Mouse (Mus musculus): ENCODE data around the gene Palb2. TPM values are rescaled to one million over a fixed set of nuclear protein-coding genes. Genes with fewer than 3 reads are reported as not detected.

The Palb2 gene
- polyA plus RNA-seq, 1 experiment from 2014 or later = 21.4 TPM

- H3K9ac ChIP-seq = no peak overlapping the region
- H3K4me2 ChIP-seq = no peak overlapping the region
- H3K36me3 ChIP-seq = peaks cover 94% of the 10 kb centered on the region
- no peaks in the 10 kb centered on the region for H3K27me3 ChIP-seq (replicated peaks)
- no peaks in the 10 kb centered on the region for H3K9me3 ChIP-seq (replicated peaks)
- 0 out of 2 replicates have a peak, but pooled peaks have one; percentile 30 for ATAC-seq
- no peak overlapping the region for H3K4me3 ChIP-seq
- H3K27ac ChIP-seq = no peak overlapping the region
- H3K4me1 ChIP-seq = peaks cover 5% of the 10 kb centered on the region
- WGBS (ENCODE audit: insufficient replicate concordance) = 79% methylated on average over 2 of the region's 2 CpGs
Observed at GRCm38 (mm10) chr7:122094564-122095330, 38.0 kb downstream of the Palb2 start.

GRCm38 (mm10) chr7:122087195-122087982, 45.4 kb downstream of the Palb2 start:
- no peak overlapping the region for H3K27ac ChIP-seq
- H3K4me1 ChIP-seq = no peaks in the 10 kb centered on the region
- H3K4me2 ChIP-seq = no peak overlapping the region
- no peak overlapping the region for H3K9ac ChIP-seq
- H3K4me3 ChIP-seq = no peak overlapping the region
- H3K36me3 ChIP-seq = peaks cover 79% of the 10 kb centered on the region
- ATAC-seq = no peak
- H3K27me3 ChIP-seq (replicated peaks) = no peaks in the 10 kb centered on the region
- WGBS (ENCODE audit: insufficient replicate concordance) = 88% methylated on average over 11 of the region's 11 CpGs
- no peaks in the 10 kb centered on the region for H3K9me3 ChIP-seq (replicated peaks)

- Histone ChIP-seq H3K9me3 (replicated peaks) (no peaks in the 10 kb centered on the region), H3K4me1 (no peaks in the 10 kb centered on the region), H3K9ac (no peak overlapping the region), H3K4me3 (no peak overlapping the region), H3K36me3 (peaks cover 76% of the 10 kb centered on the region), H3K4me2 (no peak overlapping the region), H3K27me3 (replicated peaks) (no peaks in the 10 kb centered on the region), H3K27ac (no peak overlapping the region)
- WGBS (ENCODE audit: insufficient replicate concordance) = 79% methylated on average over 1 of the region's 1 CpGs
- no peak for ATAC-seq
Observed at GRCm38 (mm10) chr7:122081071-122081470, 51.7 kb downstream of the Palb2 start.

GRCm38 (mm10) chr7:122079798-122080554, 52.8 kb downstream of the Palb2 start:
- Histone ChIP-seq H3K4me1 (no peaks in the 10 kb centered on the region), H3K27ac (no peak overlapping the region), H3K4me2 (no peak overlapping the region), H3K9ac (no peak overlapping the region), H3K36me3 (peaks cover 83% of the 10 kb centered on the region), H3K9me3 (replicated peaks) (no peaks in the 10 kb centered on the region), H3K4me3 (no peak overlapping the region), H3K27me3 (replicated peaks) (no peaks in the 10 kb centered on the region)
- ATAC-seq = no peak
- 77% methylated on average over 8 of the region's 8 CpGs for WGBS (ENCODE audit: insufficient replicate concordance)

- Histone ChIP-seq H3K27me3 (replicated peaks) (no peaks in the 10 kb centered on the region), H3K4me2 (no peak overlapping the region), H3K36me3 (peaks cover 96% of the 10 kb centered on the region), H3K4me1 (peaks cover 13% of the 10 kb centered on the region), H3K9me3 (replicated peaks) (no peaks in the 10 kb centered on the region), H3K27ac (no peak overlapping the region; the same call in 1 of the 2 replicates), H3K9ac (no peak overlapping the region; the same call in 1 of the 2 replicates), H3K4me3 (no peak overlapping the region)
- no peak for ATAC-seq
- 47% methylated on average over 3 of the region's 3 CpGs for WGBS (ENCODE audit: insufficient replicate concordance)
Observed at GRCm38 (mm10) chr7:122074374-122074773, 58.4 kb downstream of the Palb2 start.

- Histone ChIP-seq H3K4me2 (peak overlapping the region; percentile 86), H3K9me3 (replicated peaks) (no peaks in the 10 kb centered on the region), H3K4me1 (peaks cover 38% of the 10 kb centered on the region), H3K27me3 (replicated peaks) (no peaks in the 10 kb centered on the region), H3K27ac (peak overlapping the region; percentile 83), H3K4me3 (peak overlapping the region; percentile 95), H3K9ac (peak overlapping the region; percentile 93), H3K36me3 (peaks cover 45% of the 10 kb centered on the region)
- ATAC-seq = peak; percentile 7
- 3% methylated on average over 56 of the region's 58 CpGs for WGBS (ENCODE audit: insufficient replicate concordance)
Observed at GRCm38 (mm10) chr7:122067517-122068381, 65.0 kb downstream of the Palb2 start.

GRCm38 (mm10) chr7:122066945-122067516, 65.8 kb downstream of the Palb2 start, which contains the start of the genes Ubfd1 and Ears2:
TSS of gene Ubfd1 (plus strand) at chr7:122067175.
TSS of gene Ears2 (minus strand) at chr7:122067263.
- ATAC-seq = peak; percentile 96
- H3K4me3 ChIP-seq = peak within 1 kb of the TSS; percentile 95
- H3K4me1 ChIP-seq = peaks cover 38% of the 10 kb centered on the region
- H3K9ac ChIP-seq = peak within 1 kb of the TSS; percentile 93
- no peaks in the 10 kb centered on the region for H3K27me3 ChIP-seq (replicated peaks)
- H3K9me3 ChIP-seq (replicated peaks) = no peaks in the 10 kb centered on the region
- under 1% methylated on average over 57 of the region's 60 CpGs for WGBS (ENCODE audit: insufficient replicate concordance)
- peaks cover 45% of the 10 kb centered on the region for H3K36me3 ChIP-seq
- H3K4me2 ChIP-seq = peak within 1 kb of the TSS; percentile 86
- H3K27ac ChIP-seq = peak within 1 kb of the TSS; percentile 83

GRCm38 (mm10) chr7:122066102-122066944, 66.5 kb downstream of the Palb2 start:
- ATAC-seq = no peak; the same call in 1 of the 2 replicates
- Histone ChIP-seq H3K27me3 (replicated peaks) (no peaks in the 10 kb centered on the region), H3K9me3 (replicated peaks) (no peaks in the 10 kb centered on the region), H3K9ac (peak overlapping the region; percentile 93), H3K36me3 (peaks cover 43% of the 10 kb centered on the region), H3K4me2 (peak overlapping the region; percentile 86), H3K4me3 (peak overlapping the region; percentile 95), H3K4me1 (peaks cover 38% of the 10 kb centered on the region), H3K27ac (peak overlapping the region; percentile 83)
- WGBS (ENCODE audit: insufficient replicate concordance) = 8% methylated on average over 31 of the region's 31 CpGs

GRCm38 (mm10) chr7:122065656-122066055, 67.1 kb downstream of the Palb2 start:
- H3K9me3 ChIP-seq (replicated peaks) = no peaks in the 10 kb centered on the region
- H3K4me1 ChIP-seq = peaks cover 38% of the 10 kb centered on the region
- 63% methylated on average over 1 of the region's 1 CpGs for WGBS (ENCODE audit: insufficient replicate concordance)
- peak overlapping the region; percentile 95 for H3K4me3 ChIP-seq
- H3K36me3 ChIP-seq = peaks cover 39% of the 10 kb centered on the region
- peak overlapping the region; percentile 48; the same call in 1 of the 2 replicates for H3K27ac ChIP-seq
- ATAC-seq = no peak
- peak overlapping the region; percentile 93; the same call in 1 of the 2 replicates for H3K9ac ChIP-seq
- H3K27me3 ChIP-seq (replicated peaks) = no peaks in the 10 kb centered on the region
- peak overlapping the region; percentile 86 for H3K4me2 ChIP-seq
